Mouse (Mus musculus): ENCODE results near the gene Cmtr1. TPM values are rescaled to one million over a fixed set of nuclear protein-coding genes. Genes with fewer than 3 reads are reported as not detected.
"Not testable (repeated sequence)": the region's sequence is repeated elsewhere in the genome, so short reads cannot be mapped to it uniquely, and the experiment has no call there.

The Cmtr1 gene
- polyA plus RNA-seq, 1 experiment from 2014 or later = 92.8 TPM

- TF ChIP-seq CTCF (IDR thresholded peaks at IDR 0.05) = no peak
- no peaks in the 10 kb centered on the region for H3K27me3 ChIP-seq
- POLR2A ChIA-PET = no interaction called here
- no peak for ATAC-seq
- in situ Hi-C loops (cut with MboI; ENCODE audit: low pct_unique_long_range_greater_than_20kb) = no loop called here
- CTCF ChIA-PET = interaction anchor here (0.8 kb wide), 1 partner anchor 28 kb away, joined by 3 read pairs; no protein-coding TSS in a partner anchor
- DNase-seq (ENCODE audit: low read depth, low spot score) = no peak
These were observed 42.7 kb downstream of the Cmtr1 start for GRCm38 (mm10) chr17:29702938-29703710.

GRCm38 (mm10) chr17:29704781-29705180, 44.4 kb downstream of the Cmtr1 start:
- TF ChIP-seq CTCF (IDR thresholded peaks at IDR 0.05) = no peak
- ChIA-PET POLR2A (no interaction called here), CTCF (interaction anchor here (0.7 to 2.1 kb wide), 8 partner anchors 10 to 178 kb away, joined by 3 to 13 read pairs (median 4); no protein-coding TSS in a partner anchor)
- ATAC-seq (peak; percentile 56), DNase-seq (ENCODE audit: low read depth, low spot score) (no peak)
- H3K27me3 ChIP-seq = no peaks in the 10 kb centered on the region
- in situ Hi-C loops (cut with MboI; ENCODE audit: low pct_unique_long_range_greater_than_20kb) = no loop called here

- ChIA-PET CTCF (interaction anchor here (1.0 to 2.1 kb wide), 4 partner anchors 33 to 177 kb away, joined by 3 to 8 read pairs (median 6); no protein-coding TSS in a partner anchor), POLR2A (no interaction called here)
- ATAC-seq = no peak
- in situ Hi-C loops (cut with MboI; ENCODE audit: low pct_unique_long_range_greater_than_20kb) = no loop called here
- H3K27me3 ChIP-seq = no peaks in the 10 kb centered on the region
- TF ChIP-seq CTCF (IDR thresholded peaks at IDR 0.05) = no peak
- DNase-seq (ENCODE audit: low read depth, low spot score) = no peak
These were observed 45.5 kb downstream of the Cmtr1 start for GRCm38 (mm10) chr17:29705881-29706280.

- DNase-seq (ENCODE audit: low read depth, low spot score) (no peak), ATAC-seq (no peak)
- ChIA-PET CTCF (interaction anchor here (1.0 to 2.1 kb wide), 2 partner anchors 8 to 32 kb away, joined by 3 to 8 read pairs; no protein-coding TSS in a partner anchor), POLR2A (interaction anchor here (0.6 kb wide), 1 partner anchor 9 kb away, joined by 3 read pairs; no protein-coding TSS in a partner anchor)
- H3K27me3 ChIP-seq = no peaks in the 10 kb centered on the region
- no peak for TF ChIP-seq CTCF (IDR thresholded peaks at IDR 0.05)
- in situ Hi-C loops (cut with MboI; ENCODE audit: low pct_unique_long_range_greater_than_20kb) = no loop called here
These were observed 46.7 kb downstream of the Cmtr1 start for GRCm38 (mm10) chr17:29706981-29707545.

- ATAC-seq (no peak), DNase-seq (ENCODE audit: low read depth, low spot score) (no peak)
- CTCF ChIA-PET = interaction anchor here (1.5 kb wide), 1 partner anchor 10 kb away, joined by 3 read pairs; no protein-coding TSS in a partner anchor
- TF ChIP-seq CTCF (IDR thresholded peaks at IDR 0.05) = no peak
- POLR2A ChIA-PET = no interaction called here
- H3K27me3 ChIP-seq = no peaks in the 10 kb centered on the region
- in situ Hi-C loops (cut with MboI; ENCODE audit: low pct_unique_long_range_greater_than_20kb) = no loop called here
These were observed 48.4 kb downstream of the Cmtr1 start for GRCm38 (mm10) chr17:29708783-29709182.

GRCm38 (mm10) chr17:29710562-29711044, 50.2 kb downstream of the Cmtr1 start:
- H3K27me3 ChIP-seq = no peaks in the 10 kb centered on the region
- ATAC-seq (no peak), DNase-seq (ENCODE audit: low read depth, low spot score) (no peak)
- no peak for TF ChIP-seq CTCF (IDR thresholded peaks at IDR 0.05)
- in situ Hi-C loops (cut with MboI; ENCODE audit: low pct_unique_long_range_greater_than_20kb) = no loop called here
- POLR2A ChIA-PET = no interaction called here
- CTCF ChIA-PET = interaction anchor here (0.8 to 1.8 kb wide), 2 partner anchors 28 to 173 kb away, joined by 3 to 4 read pairs; no protein-coding TSS in a partner anchor

- in situ Hi-C loops (cut with MboI; ENCODE audit: low pct_unique_long_range_greater_than_20kb) = no loop called here
- no peak for DNase-seq (ENCODE audit: low read depth, low spot score)
These were observed 50.8 kb downstream of the Cmtr1 start for GRCm38 (mm10) chr17:29711076-29711744.

GRCm38 (mm10) chr17:29711745-29712431, 51.5 kb downstream of the Cmtr1 start:
- TF ChIP-seq CTCF (IDR thresholded peaks at IDR 0.05) = no peak
- ATAC-seq (no peak), DNase-seq (ENCODE audit: low read depth, low spot score) (no peak)
- in situ Hi-C loops (cut with MboI; ENCODE audit: low pct_unique_long_range_greater_than_20kb) = no loop called here
- POLR2A ChIA-PET = interaction anchor here (0.5 to 0.9 kb wide), 2 partner anchors 13 to 1997 kb away, joined by 3 to 4 read pairs; no protein-coding TSS in a partner anchor
- no peaks in the 10 kb centered on the region for H3K27me3 ChIP-seq
- CTCF ChIA-PET = interaction anchor here (1.1 to 1.7 kb wide), 2 partner anchors 20 to 171 kb away, joined by 3 read pairs; no protein-coding TSS in a partner anchor

More at GRCm38 (mm10) chr17:29711076-29711744, 50.8 kb downstream of the Cmtr1 start:
- CTCF ChIA-PET = interaction anchor here (0.8 to 1.8 kb wide), 2 partner anchors 28 to 172 kb away, joined by 3 to 4 read pairs; no protein-coding TSS in a partner anchor
- ATAC-seq = no peak
- H3K27me3 ChIP-seq = no peaks in the 10 kb centered on the region
- TF ChIP-seq CTCF (IDR thresholded peaks at IDR 0.05) = no peak
- POLR2A ChIA-PET = interaction anchor here (0.5 kb wide), 1 partner anchor 1998 kb away, joined by 4 read pairs; no protein-coding TSS in a partner anchor

GRCm38 (mm10) chr17:29712565-29712964, 52.2 kb downstream of the Cmtr1 start:
- H3K27me3 ChIP-seq = no peaks in the 10 kb centered on the region
- CTCF ChIA-PET = interaction anchor here (1.1 to 1.7 kb wide), 2 partner anchors 20 to 171 kb away, joined by 3 read pairs; no protein-coding TSS in a partner anchor
- POLR2A ChIA-PET = interaction anchor here (0.9 kb wide), 1 partner anchor 12 kb away, joined by 3 read pairs; no protein-coding TSS in a partner anchor
- in situ Hi-C loops (cut with MboI; ENCODE audit: low pct_unique_long_range_greater_than_20kb) = no loop called here
- TF ChIP-seq CTCF (IDR thresholded peaks at IDR 0.05) = no peak
- DNase-seq (ENCODE audit: low read depth, low spot score) (no peak), ATAC-seq (no peak)

- ATAC-seq; CTCF ChIA-PET; in situ Hi-C loops (cut with MboI; ENCODE audit: low pct_unique_long_range_greater_than_20kb); H3K27me3 ChIP-seq; POLR2A ChIA-PET; DNase-seq (ENCODE audit: low read depth, low spot score): not testable (repeated sequence)
These were observed 53.3 kb downstream of the Cmtr1 start for GRCm38 (mm10) chr17:29713734-29714133.

Measured in Patski (cell line).